Mouse (Mus musculus): ENCODE results near the gene Zfp82.

The Zfp82 gene

GRCm38 (mm10) chr7:30048126-30048525 lies 24.6 kb downstream of the Zfp82 start:
- in situ Hi-C loops (cut with MboI, MseI) = no loop called here

DNA sequence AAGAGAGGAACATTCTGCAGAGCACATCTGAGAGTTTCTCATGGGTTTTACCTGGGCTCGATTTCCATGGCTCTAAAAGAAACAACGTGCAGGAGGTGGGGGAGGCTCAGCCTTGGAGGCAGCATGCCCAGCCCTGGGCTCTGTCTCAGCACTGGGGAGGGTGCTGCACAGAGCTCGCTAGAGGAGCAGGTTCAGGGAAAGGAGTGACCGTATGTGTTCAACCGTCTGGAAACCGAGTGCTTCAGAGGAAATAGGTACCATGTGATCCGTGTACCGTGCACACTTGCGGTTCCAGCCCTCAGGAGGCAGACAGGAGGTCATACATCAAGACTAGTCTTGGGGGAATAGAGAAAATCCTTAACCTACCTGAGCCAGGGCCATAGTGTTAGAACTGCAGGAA lies 28.3 kb downstream of the Zfp82 start:
- in situ Hi-C loops (cut with MboI, MseI) = no loop called here

DNA sequence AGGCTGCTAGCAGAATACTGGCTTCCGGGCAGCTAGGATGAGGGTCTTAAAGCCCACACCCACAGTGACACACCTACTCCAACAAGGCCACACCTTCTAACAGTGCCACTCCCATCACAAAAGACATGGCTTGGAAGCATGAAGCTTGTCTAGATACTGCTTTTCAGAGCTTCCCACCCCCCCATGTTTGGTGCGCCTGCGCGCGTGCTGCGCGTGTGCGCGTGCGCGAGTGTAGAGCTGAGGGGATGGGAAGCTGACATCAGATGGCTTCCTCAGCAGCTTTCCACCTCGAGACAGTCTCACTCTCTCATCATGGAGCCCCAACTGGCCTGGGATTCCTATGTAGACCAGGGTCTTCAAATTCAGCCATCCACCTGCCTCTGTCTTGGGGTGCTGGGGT lies 38.4 kb downstream of the Zfp82 start:
- in situ Hi-C loops (cut with MboI, MseI) = no loop called here

DNA sequence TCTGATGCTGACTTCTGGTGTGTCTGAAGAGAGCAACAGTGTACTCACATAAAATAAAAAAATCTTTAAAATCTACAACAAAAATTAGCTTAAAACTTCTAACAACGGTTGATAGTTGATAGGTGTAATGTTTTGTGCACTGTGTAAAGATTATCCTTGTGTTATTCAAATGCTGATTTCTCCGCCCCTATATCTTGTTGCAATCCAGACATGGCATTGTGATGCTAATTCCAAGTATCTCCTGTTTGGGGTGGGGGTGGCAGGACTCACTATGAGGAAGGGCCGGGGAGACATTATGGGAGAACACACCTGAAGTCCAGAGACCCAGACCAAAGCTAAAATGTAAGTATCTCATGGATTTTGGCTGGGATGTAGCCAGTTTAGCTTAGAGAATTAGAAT lies 41.3 kb downstream of the Zfp82 start:
- in situ Hi-C loops (cut with MboI, MseI) = no loop called here

GRCm38 (mm10) chr7:30030677-30031076 lies 42.0 kb downstream of the Zfp82 start:
- in situ Hi-C loops (cut with MboI, MseI) = no loop called here

GRCm38 (mm10) chr7:30028572-30028971 lies 44.1 kb downstream of the Zfp82 start:
- in situ Hi-C loops (cut with MboI, MseI) = no loop called here

- in situ Hi-C loops (cut with MboI, MseI) = no loop called here
These were observed 45.4 kb downstream of the Zfp82 start for GRCm38 (mm10) chr7:30027331-30027730.

DNA sequence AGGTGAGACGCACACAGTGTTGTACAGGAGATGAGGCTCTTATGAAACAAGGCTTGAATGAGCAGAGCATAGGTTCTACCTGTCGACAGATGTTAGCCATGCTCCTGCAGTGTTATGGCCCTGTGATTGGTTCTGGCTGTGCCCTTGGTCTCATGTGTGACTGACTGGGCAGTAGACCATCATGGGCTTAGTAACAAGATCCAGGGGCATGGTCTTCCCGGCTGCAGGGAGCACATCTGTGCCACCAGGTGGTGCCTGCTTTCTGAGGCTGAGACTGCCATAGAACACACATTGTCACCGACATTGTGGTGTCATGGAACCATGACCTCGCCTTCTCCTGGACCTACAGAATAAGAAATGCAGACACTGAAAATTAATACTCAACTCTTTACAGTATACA lies 47.3 kb downstream of the Zfp82 start:
- in situ Hi-C loops (cut with MboI, MseI) = no loop called here

DNA sequence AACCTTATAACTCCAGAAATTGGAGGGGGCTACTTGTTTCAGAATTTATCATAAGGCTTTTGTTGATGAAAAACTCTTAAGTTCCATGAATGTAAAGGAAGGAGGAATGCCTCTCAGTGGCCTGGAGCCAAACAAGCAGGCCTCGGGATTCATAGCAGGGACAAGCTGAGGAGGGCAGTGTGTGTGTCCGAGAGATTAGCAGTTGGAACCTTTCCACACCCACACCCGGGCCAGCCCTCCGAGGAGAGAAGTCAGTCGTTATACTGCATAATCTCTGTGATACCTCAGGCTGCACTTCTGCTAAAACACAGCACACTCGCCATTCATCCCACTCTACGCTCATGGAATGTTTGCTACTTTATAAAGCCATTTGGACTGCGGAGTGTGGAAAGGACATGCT lies 48.9 kb downstream of the Zfp82 start:
- in situ Hi-C loops (cut with MboI, MseI) = no loop called here

DNA sequence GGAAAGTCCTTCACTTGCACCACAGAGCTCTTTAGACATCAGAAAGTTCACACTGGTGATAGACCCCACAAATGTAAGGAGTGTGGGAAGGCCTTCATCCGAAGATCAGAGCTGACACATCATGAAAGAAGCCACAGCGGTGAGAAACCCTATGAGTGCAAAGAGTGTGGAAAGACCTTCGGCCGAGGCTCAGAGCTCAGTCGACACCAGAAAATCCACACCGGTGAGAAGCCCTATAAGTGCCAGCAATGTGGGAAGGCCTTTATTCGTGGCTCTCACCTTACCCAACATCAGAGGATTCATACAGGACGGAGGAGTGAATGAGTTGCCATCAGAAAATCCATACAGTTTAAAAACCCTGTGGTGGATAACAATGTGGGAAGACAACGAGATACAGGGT lies 49.4 kb downstream of the Zfp82 start:
- in situ Hi-C loops (cut with MboI, MseI) = no loop called here

- in situ Hi-C loops (cut with MboI, MseI) = no loop called here
These were observed 53.2 kb downstream of the Zfp82 start for GRCm38 (mm10) chr7:30019543-30019942.

- in situ Hi-C loops (cut with MboI, MseI) = no loop called here
These were observed 55.5 kb downstream of the Zfp82 start for GRCm38 (mm10) chr7:30017226-30017625.

DNA sequence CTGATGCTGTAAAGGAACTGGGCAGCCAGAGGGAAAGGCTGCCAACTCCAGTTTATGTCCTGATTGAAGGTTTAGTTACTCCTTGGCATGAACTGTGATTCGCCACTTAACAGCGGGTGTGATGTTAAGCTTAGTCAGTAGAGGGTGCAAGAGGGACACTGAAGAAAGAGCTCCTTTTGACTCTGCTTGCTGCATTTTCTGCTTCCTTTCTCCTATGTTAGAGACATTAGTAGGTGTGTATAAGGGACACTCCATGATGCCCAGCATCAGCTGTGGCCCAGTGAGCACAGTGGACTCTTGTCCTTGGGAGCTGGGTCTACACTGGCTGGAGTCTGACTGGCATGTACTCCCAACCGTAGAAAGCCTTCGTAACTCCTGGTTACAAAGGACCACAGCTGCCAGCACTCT lies 59.7 kb downstream of the Zfp82 start:
- in situ Hi-C loops (cut with MboI, MseI) = no loop called here

- in situ Hi-C loops (cut with MboI, MseI) = no loop called here
These were observed 62.0 kb downstream of the Zfp82 start for GRCm38 (mm10) chr7:30010551-30011195.

DNA sequence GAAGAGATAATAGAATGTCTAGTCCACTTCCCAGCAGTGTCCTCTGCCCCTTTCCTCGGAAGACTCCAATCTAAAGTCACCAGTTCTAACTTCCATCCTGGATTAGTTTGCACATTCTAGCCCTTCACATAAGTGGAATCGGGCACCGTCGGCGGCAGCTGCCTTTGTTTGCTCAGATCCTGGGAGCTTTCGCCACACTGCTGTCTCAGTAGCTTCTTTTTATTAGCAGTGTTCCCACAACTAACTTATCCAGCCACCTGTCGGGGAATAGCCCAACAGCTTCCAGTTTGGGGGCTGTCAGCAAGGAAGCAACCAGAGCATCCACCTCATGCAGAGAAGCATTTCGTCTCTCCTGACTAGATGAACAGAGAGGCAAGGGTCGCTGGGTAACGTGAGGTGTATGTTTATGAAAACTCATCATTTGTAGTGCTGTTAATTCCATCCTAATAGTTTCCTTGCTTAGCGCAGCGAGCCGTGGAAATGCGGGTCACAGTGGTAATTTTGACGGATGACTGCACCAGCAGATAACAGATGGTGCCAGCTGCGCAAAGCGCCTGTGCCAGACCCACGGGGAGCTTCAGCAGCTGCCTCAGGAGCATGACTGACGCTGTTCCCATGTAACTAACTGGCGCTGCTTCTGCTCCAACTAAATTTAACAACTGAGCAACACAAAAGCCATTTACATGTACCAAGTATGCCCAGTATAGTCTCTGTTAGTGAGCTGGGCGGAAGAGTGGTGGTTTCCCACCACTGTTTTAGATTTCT lies 63.2 kb downstream of the Zfp82 start:
- in situ Hi-C loops (cut with MboI, MseI) = no loop called here

GRCm38 (mm10) chr7:30008020-30008690 lies 64.5 kb downstream of the Zfp82 start:
- in situ Hi-C loops (cut with MboI, MseI) = no loop called here

DNA sequence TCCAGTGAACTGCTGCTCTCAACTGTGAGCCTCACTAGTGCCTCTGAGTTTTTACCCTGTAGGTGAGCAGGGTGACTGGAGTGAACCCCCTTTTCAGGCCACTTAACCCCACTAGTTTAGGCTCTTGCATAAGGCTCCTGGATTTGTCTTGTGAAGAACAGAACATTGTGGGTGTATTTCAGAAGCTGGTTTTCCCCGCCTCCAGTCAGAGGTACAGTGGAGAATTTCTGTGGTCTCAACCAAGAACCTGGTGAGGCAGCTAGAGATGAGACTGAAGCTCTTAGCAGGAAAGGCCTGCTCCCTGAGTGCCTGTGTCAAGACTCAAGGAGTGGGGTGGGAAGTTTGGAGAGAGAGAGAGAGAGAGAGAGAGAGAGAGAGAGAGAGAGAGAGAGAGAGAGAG lies 65.1 kb downstream of the Zfp82 start:
- in situ Hi-C loops (cut with MboI, MseI) = no loop called here
